8 mouse cellular contexts compared by ENCODE assay signal in genomic region chr6:122339648-122340341, GRCm38 (mm10). TPM values are rescaled to one million over a fixed set of nuclear protein-coding genes. Genes with fewer than 3 reads are reported as not detected.
DNase-seq lines count a peak whose midpoint lies in the region; ATAC-seq lines count a peak whose summit lies in the region.

No protein-coding gene starts in this region.

- no peak for ATAC-seq in erythroblast, adult 5-6 weeks (replicated peaks; ENCODE audit: low FRiP score, poor library complexity, severe bottlenecking)
- ATAC-seq in limb, embryonic 11.5 days (ENCODE audit: insufficient number of reproducible peaks, low FRiP score, low TSS enrichment, low read depth): peak; percentile 88
- ATAC-seq in midbrain, embryonic 13.5 days: peak; percentile 88

- H3K9ac ChIP-seq in limb, embryonic 11.5 days (ENCODE audit: low read length): peak overlapping the region; percentile 84
- H3K9ac ChIP-seq in midbrain, embryonic 13.5 days (replicated peaks): peak overlapping the region; percentile 83

- H3K27me3 ChIP-seq in erythroblast, embryonic 14.5 days (ENCODE audit: control insufficient read depth): peaks cover 30% of the 10 kb centered on the region
- H3K27me3 ChIP-seq in limb, embryonic 11.5 days (ENCODE audit: control insufficient read depth, insufficient read depth, low read length): no peaks in the 10 kb centered on the region
- no peaks in the 10 kb centered on the region for H3K27me3 ChIP-seq in midbrain, embryonic 13.5 days

- WGBS in limb, embryonic 11.5 days: 0% methylated on average over 11 of the region's 71 CpGs
- under 1% methylated on average over 33 of the region's 71 CpGs for WGBS in midbrain, embryonic 13.5 days

- H3K4me3 ChIP-seq in erythroblast, embryonic 14.5 days (replicated peaks): peak overlapping the region; percentile 72
- peak overlapping the region; percentile 83 for H3K4me3 ChIP-seq in limb, embryonic 11.5 days (ENCODE audit: low read depth, low read length)
- peak overlapping the region; percentile 76 for H3K4me3 ChIP-seq in midbrain, embryonic 13.5 days (replicated peaks)

- H3K27ac ChIP-seq in limb, embryonic 11.5 days (replicated peaks; ENCODE audit: low read depth, low read length): peak overlapping the region; percentile 95
- H3K27ac ChIP-seq in midbrain, embryonic 13.5 days: peak overlapping the region; percentile 98

- H3K36me3 ChIP-seq in erythroblast, embryonic 14.5 days (ENCODE audit: control insufficient read depth): no peaks in the 10 kb centered on the region
- no peaks in the 10 kb centered on the region; the same call in 1 of the 2 replicates for H3K36me3 ChIP-seq in limb, embryonic 11.5 days (ENCODE audit: control insufficient read depth, insufficient read depth, low read length)
- peaks cover 14% of the 10 kb centered on the region for H3K36me3 ChIP-seq in midbrain, embryonic 13.5 days

- peaks cover 15% of the 10 kb centered on the region for H3K4me1 ChIP-seq in erythroblast, embryonic 14.5 days (ENCODE audit: control insufficient read depth)
- H3K4me1 ChIP-seq in limb, embryonic 11.5 days (ENCODE audit: control insufficient read depth, insufficient read depth, low read length): peaks cover 3% of the 10 kb centered on the region; the same call in 1 of the 2 replicates
- H3K4me1 ChIP-seq in midbrain, embryonic 13.5 days (replicated peaks): peaks cover 35% of the 10 kb centered on the region

- H3K4me2 ChIP-seq in limb, embryonic 11.5 days (ENCODE audit: low read depth, severe bottlenecking): peak overlapping the region; percentile 61
- peak overlapping the region; percentile 82 for H3K4me2 ChIP-seq in midbrain, embryonic 13.5 days (replicated peaks)

- DNase-seq in embryo, embryonic 9.5 days (ENCODE audit: extremely low spot score): peak; percentile 93
- DNase-seq in heart, adult 11 months: peak; percentile 99
- peak; percentile 79 for DNase-seq in kidney, adult 11 months
- peak; percentile 89 for DNase-seq in limb, embryonic 11.5 days (ENCODE audit: low spot score)
- peak; percentile 60 for DNase-seq in spleen, adult 12 weeks (ENCODE audit: low spot score)

- no peaks in the 10 kb centered on the region for H3K9me3 ChIP-seq in erythroblast, embryonic 14.5 days (ENCODE audit: control insufficient read depth, low read length)
- no peaks in the 10 kb centered on the region for H3K9me3 ChIP-seq in limb, embryonic 11.5 days (ENCODE audit: control insufficient read depth, low read length)
- H3K9me3 ChIP-seq in midbrain, embryonic 13.5 days: no peaks in the 10 kb centered on the region

RNA-seq across cellular contexts. Expression of gene Phc1, which starts 0.6 kb away (rescaled TPM):
- 0.20 and 0.24 TPM in 2 replicates for polyA plus RNA-seq in erythroblast, embryonic 14.5 days (2012)
- 1.7 and 15.9 TPM in 2 replicates for total RNA-seq in erythroblast, adult 5-6 weeks (2015; ENCODE audit: low replicate concordance)
- 0.34 and 1.5 TPM in 2 replicates for total RNA-seq in erythroblast, adult 5-6 weeks (2017; ENCODE audit: low replicate concordance)
- 36.9 and 37.2 TPM in 2 replicates for polyA plus RNA-seq in limb, embryonic 11.5 days (2014; fragmentation: Nextera tagmentation; extraction: Ambion mirVana)
- polyA plus RNA-seq in midbrain, embryonic 13.5 days (2015; fragmentation: Nextera tagmentation; extraction: Ambion mirVana): 37.7 and 39.0 TPM in 2 replicates

RNA-seq across cellular contexts. Expression of gene M6pr, which starts 31.3 kb away (rescaled TPM):
- 0.79 and 0.87 TPM in 2 replicates for polyA plus RNA-seq in erythroblast, embryonic 14.5 days (2012)
- total RNA-seq in erythroblast, adult 5-6 weeks (2015; ENCODE audit: low replicate concordance): 53.2 and 57.5 TPM in 2 replicates
- total RNA-seq in erythroblast, adult 5-6 weeks (2017; ENCODE audit: low replicate concordance): 71.4 and 102 TPM in 2 replicates
- polyA plus RNA-seq in limb, embryonic 11.5 days (2014; fragmentation: Nextera tagmentation; extraction: Ambion mirVana): 82.0 and 85.4 TPM in 2 replicates
- polyA plus RNA-seq in midbrain, embryonic 13.5 days (2015; fragmentation: Nextera tagmentation; extraction: Ambion mirVana): 61.6 and 64.2 TPM in 2 replicates

RNA-seq across cellular contexts. Expression of gene Klrg1, which starts 57.1 kb away (rescaled TPM):
- not detected in 2 replicates for polyA plus RNA-seq in erythroblast, embryonic 14.5 days (2012)
- 0.77 TPM in 1 of 2 replicates, not detected in the other for total RNA-seq in erythroblast, adult 5-6 weeks (2015; ENCODE audit: low replicate concordance)
- total RNA-seq in erythroblast, adult 5-6 weeks (2017; ENCODE audit: low replicate concordance): not detected in 2 replicates
- polyA plus RNA-seq in limb, embryonic 11.5 days (2014; fragmentation: Nextera tagmentation; extraction: Ambion mirVana): 0.20 TPM in 1 of 2 replicates, not detected in the other
- 0.87 and 1.3 TPM in 2 replicates for polyA plus RNA-seq in midbrain, embryonic 13.5 days (2015; fragmentation: Nextera tagmentation; extraction: Ambion mirVana)

Comparison
In these comparisons a context has a peak if more than half of its experiments do, and no peak if none do; other contexts are left out.
1. RNA of gene Phc1, which starts 0.6 kb away (polyA plus RNA-seq): 37.7 to 39.0 TPM in midbrain, embryonic 13.5 days and 36.9 to 37.2 TPM in limb, embryonic 11.5 days; 0.20 to 0.24 TPM in erythroblast, embryonic 14.5 days; every median in the first group is over 10 times any median in the second.
2. RNA of gene M6pr, which starts 31.3 kb away (polyA plus RNA-seq): 82.0 to 85.4 TPM in limb, embryonic 11.5 days and 61.6 to 64.2 TPM in midbrain, embryonic 13.5 days; 0.79 to 0.87 TPM in erythroblast, embryonic 14.5 days; every median in the first group is over 10 times any median in the second.
3. Peak in every context shown above with its lines, with median percentiles within 50 percentile points of each other: H3K4me3 ChIP-seq and DNase-seq.